In genomic region chr3:108737761-108738160, GRCm38 (mm10) we compare ENCODE assay signal across 29 mouse cellular contexts. TPM values are rescaled to one million over a fixed set of nuclear protein-coding genes. Genes with fewer than 3 reads are reported as not detected.
A peak's percentile ranks its signal among the peaks of the same experiment; 100 is the strongest.
DNase-seq lines count a peak whose midpoint lies in the region; ATAC-seq and TF ChIP-seq lines count a peak whose summit lies in the region.
"Had no signal": no experiment of that assay in that cellular context is flagged by ENCODE, and none has a peak within 500 bp of the region (broad histone marks: within the 10 kb centered on the region; RNA-seq: fewer than 3 reads in every experiment).

No protein-coding gene starts in this region.

- H3K27me3 ChIP-seq in MEL (ENCODE audit: control insufficient read depth in 1 of 2, insufficient read depth in 2 of 2, low read length in 2 of 2), result no peaks in the 10 kb centered on the region
- no peaks in the 10 kb centered on the region for H3K27me3 ChIP-seq in lung, postnatal 0 days (replicated peaks; ENCODE audit: insufficient read depth, low read length)
- peaks cover 7% of the 10 kb centered on the region; the same call in 1 of the 2 replicates for H3K27me3 ChIP-seq in heart, embryonic 10.5 days (ENCODE audit: insufficient read depth, poor library complexity, severe bottlenecking)
- H3K27me3 ChIP-seq: embryonic facial prominence, embryonic 13.5 days; forebrain, embryonic 12.5 days; midbrain, embryonic 12.5 days had no signal

- H3K4me3 ChIP-seq in MEL (ENCODE audit: control insufficient read depth in 1 of 2, insufficient read depth in 1 of 2, low read depth in 2 of 2, low read length in 2 of 2), result peak overlapping the region; percentile 16 to 31; a peak in 3 of 4 replicates
- H3K4me3 ChIP-seq in lung, postnatal 0 days (ENCODE audit: low read depth, low read length), result no peak overlapping the region
- no peak overlapping the region for H3K4me3 ChIP-seq in heart, embryonic 10.5 days
- H3K4me3 ChIP-seq: embryonic facial prominence, embryonic 13.5 days; erythroblast, embryonic 14.5 days; forebrain, embryonic 12.5 days; heart, embryonic 12.5 days; midbrain, embryonic 12.5 days had no signal

- peak overlapping the region; percentile 35 for H3K9ac ChIP-seq in MEL (ENCODE audit: control insufficient read depth, low read depth, low read length, poor library complexity, severe bottlenecking)
- H3K9ac ChIP-seq in lung, postnatal 0 days (replicated peaks; ENCODE audit: low read depth), result no peak overlapping the region
- H3K9ac ChIP-seq: embryonic facial prominence, embryonic 13.5 days; forebrain, embryonic 12.5 days; heart, embryonic 12.5 days; liver, embryonic 14.5 days; lung, embryonic 14.5 days; midbrain, embryonic 12.5 days had no signal

- no peak overlapping the region for H3K4me2 ChIP-seq in lung, postnatal 0 days (replicated peaks; ENCODE audit: low read depth, low read length)
- H3K4me2 ChIP-seq: embryonic facial prominence, embryonic 13.5 days; forebrain, embryonic 12.5 days; heart, embryonic 12.5 days; lung, embryonic 14.5 days; midbrain, embryonic 12.5 days had no signal

- no peaks in the 10 kb centered on the region for H3K9me3 ChIP-seq in MEL (replicated peaks; ENCODE audit: insufficient read depth, low read length)
- H3K9me3 ChIP-seq in lung, postnatal 0 days (ENCODE audit: low read length), result peaks cover 3% of the 10 kb centered on the region; the same call in 1 of the 2 replicates
- H3K9me3 ChIP-seq in heart, embryonic 10.5 days, result no peaks in the 10 kb centered on the region
- H3K9me3 ChIP-seq: embryonic facial prominence, embryonic 13.5 days; forebrain, embryonic 12.5 days; heart, embryonic 12.5 days; midbrain, embryonic 12.5 days had no signal

- H3K27ac ChIP-seq in MEL (ENCODE audit: control insufficient read depth, low read depth, low read length), result 0 out of 2 replicates have a peak overlapping the region, but pooled peaks have one; percentile 24
- H3K27ac ChIP-seq in lung, postnatal 0 days (ENCODE audit: low read length), result no peak overlapping the region
- H3K27ac ChIP-seq in heart, embryonic 10.5 days, result no peak overlapping the region
- H3K27ac ChIP-seq: embryonic facial prominence, embryonic 13.5 days; forebrain, embryonic 12.5 days; kidney, postnatal 0 days; liver, embryonic 14.5 days; midbrain, embryonic 12.5 days had no signal

- peak; percentile 12 for DNase-seq in CD4-positive helper T cell, adult 2 months (ENCODE audit: low read depth, low spot score)
- peak; percentile 84 for DNase-seq in MEL (ENCODE audit: low read depth, low spot score)
- no peak for DNase-seq in lung, postnatal 0 days (ENCODE audit: low spot score)
- no peak for DNase-seq in right cerebral cortex, postnatal 4 days
- no peak for DNase-seq in heart, embryonic 10.5 days (ENCODE audit: low spot score)
- DNase-seq in frontal cortex, postnatal 25 days (ENCODE audit: low spot score in 2 of 2), result no peak
- DNase-seq: adrenal gland, postnatal 25 days; cerebellum, adult 11 months; cerebellum, adult 9-11 months; heart, postnatal 10 days; kidney, adult 2 months; layer of hippocampus, adult 9-11 months; lung, embryonic 14.5 days; lung, postnatal 4 days; right cerebral cortex, postnatal 25 days; thymus, adult 18-20 months; thymus, postnatal 4 days had no signal

- TF ChIP-seq CTCF in MEL (IDR thresholded peaks at IDR 0.05 in 2 of 3, conservative IDR thresholded peaks at IDR 0.05 in 1 of 3; ENCODE audit: control insufficient read depth in 1 of 3, insufficient read depth in 1 of 3, low read depth in 2 of 3, low read length in 3 of 3, poor library complexity in 1 of 3, severe bottlenecking in 1 of 3), result no peak
- no peak for TF ChIP-seq CTCF in lung, postnatal 0 days (IDR thresholded peaks at IDR 0.05)

- peaks cover 0 to 19% of the 10 kb centered on the region in 2 experiments; a peak in 2 of 4 replicates for H3K36me3 ChIP-seq in MEL (ENCODE audit: control insufficient read depth in 1 of 2, insufficient read depth in 2 of 2, low read length in 2 of 2)
- H3K36me3 ChIP-seq in lung, postnatal 0 days (ENCODE audit: insufficient read depth, low read length), result no peaks in the 10 kb centered on the region
- no peaks in the 10 kb centered on the region for H3K36me3 ChIP-seq in heart, embryonic 10.5 days
- H3K36me3 ChIP-seq: embryonic facial prominence, embryonic 13.5 days; forebrain, embryonic 12.5 days; heart, embryonic 12.5 days; midbrain, embryonic 12.5 days had no signal

- WGBS in lung, postnatal 0 days, result 82% methylated on average over 3 of the region's 3 CpGs
- 70% methylated on average over 3 of the region's 3 CpGs for WGBS in heart, embryonic 10.5 days

- 0 out of 4 replicates have a peak, but pooled peaks of 1 of the 2 experiments have one; percentile 22 for TF ChIP-seq POLR2A in MEL (IDR thresholded peaks at IDR 0.05; ENCODE audit: control insufficient read depth in 1 of 2, insufficient read depth in 1 of 2, low read depth in 1 of 2, low read length in 2 of 2, poor library complexity in 1 of 2)

- peak; percentile 95 for ATAC-seq in granulocyte monocyte progenitor cell, adult 5-6 weeks (replicated peaks; ENCODE audit: poor library complexity, severe bottlenecking)
- peak; percentile 43; the same call in 1 of the 2 replicates for ATAC-seq in monocyte, adult 5-6 weeks (replicated peaks; ENCODE audit: insufficient number of reproducible peaks, low FRiP score, low TSS enrichment, poor library complexity, severe bottlenecking)
- no peak for ATAC-seq in lung, postnatal 0 days

- H3K4me1 ChIP-seq in MEL (ENCODE audit: control insufficient read depth in 1 of 2, insufficient read depth in 2 of 2, low read length in 2 of 2), result peaks cover 12 to 16% of the 10 kb centered on the region in 2 experiments
- no peaks in the 10 kb centered on the region for H3K4me1 ChIP-seq in lung, postnatal 0 days (ENCODE audit: insufficient read depth, low read depth, low read length)
- 0 out of 2 replicates have a peak, but pooled peaks cover 4% of the 10 kb centered on the region for H3K4me1 ChIP-seq in heart, embryonic 10.5 days
- H3K4me1 ChIP-seq: forebrain, embryonic 12.5 days; heart, embryonic 12.5 days; midbrain, embryonic 12.5 days had no signal

- H3K79me2 ChIP-seq in MEL (ENCODE audit: control insufficient read depth, insufficient read depth, low read length, poor library complexity), result no peaks in the 10 kb centered on the region

- TF ChIP-seq RAD21 in MEL (IDR thresholded peaks at IDR 0.05; ENCODE audit: low read depth, low read length), result no peak

- TF ChIP-seq EP300 in MEL (IDR thresholded peaks at IDR 0.05; ENCODE audit: low read depth in 1 of 2, low read length in 2 of 2), result peak; percentile 49 to 61; a peak in 3 of 4 replicates
- TF ChIP-seq EP300 in lung, postnatal 0 days (IDR thresholded peaks at IDR 0.05), result no peak

TF ChIP-seq in MEL, 35 proteins besides CTCF, POLR2A, EP300 and RAD21 (continues in another document):
- no peak for TF ChIP-seq RCOR1 (IDR thresholded peaks at IDR 0.05; ENCODE audit: low read depth, low read length)
- 0 out of 2 replicates have a peak, but pooled peaks have one; percentile 7 for TF ChIP-seq ZC3H11A (IDR thresholded peaks at IDR 0.05; ENCODE audit: low read depth, low read length)
- 0 out of 2 replicates have a peak, but pooled peaks have one; percentile 27 for TF ChIP-seq TCF12 (IDR thresholded peaks at IDR 0.05; ENCODE audit: low read depth, low read length)
- TF ChIP-seq SIN3A (IDR thresholded peaks at IDR 0.05; ENCODE audit: low read length), result peak; percentile 16
- no peak for TF ChIP-seq MYC (IDR thresholded peaks at IDR 0.05; ENCODE audit: low read depth, low read length)
- peak; percentile 52; the same call in 1 of the 2 replicates for TF ChIP-seq MXI1 (IDR thresholded peaks at IDR 0.05; ENCODE audit: low read depth, low read length)
- TF ChIP-seq BHLHE40 (IDR thresholded peaks at IDR 0.05; ENCODE audit: borderline replicate concordance, low read depth, low read length), result no peak
- peak; percentile 48 for TF ChIP-seq ETS1 (IDR thresholded peaks at IDR 0.05; ENCODE audit: low read depth, low read length)
- TF ChIP-seq NELFE (IDR thresholded peaks at IDR 0.05; ENCODE audit: low read depth, low read length), result no peak
- no peak for TF ChIP-seq HCFC1 (IDR thresholded peaks at IDR 0.05; ENCODE audit: low read depth, low read length)
- TF ChIP-seq UBTF (IDR thresholded peaks at IDR 0.05; ENCODE audit: borderline replicate concordance, insufficient read depth, low read depth, low read length), result no peak
- TF ChIP-seq E2F4 (IDR thresholded peaks at IDR 0.05; ENCODE audit: borderline replicate concordance, low read depth, low read length), result no peak
- TF ChIP-seq MAZ (IDR thresholded peaks at IDR 0.05; ENCODE audit: low read depth, low read length), result no peak
- TF ChIP-seq MYB (IDR thresholded peaks at IDR 0.05; ENCODE audit: low read depth, low read length), result no peak
- TF ChIP-seq CHD2 (IDR thresholded peaks at IDR 0.05; ENCODE audit: low read length), result no peak
- TF ChIP-seq USF2 (IDR thresholded peaks at IDR 0.05; ENCODE audit: borderline replicate concordance in 1 of 2, insufficient read depth in 1 of 2, low read depth in 1 of 2, low read length in 2 of 2), result no peak
- TF ChIP-seq USF1 (IDR thresholded peaks at IDR 0.05; ENCODE audit: low read depth, low read length), result no peak
- TF ChIP-seq TAL1 (IDR thresholded peaks at IDR 0.05; ENCODE audit: low read length), result no peak
- no peak for TF ChIP-seq ZKSCAN1 (IDR thresholded peaks at IDR 0.05; ENCODE audit: low read depth, low read length)

RNA-seq across cellular contexts. Expression of gene Aknad1, which starts 1.7 kb away (rescaled TPM):
- total RNA-seq in MEL (2012; rRNA removed), result not detected in 2 replicates
- polyA plus RNA-seq in MEL (2012; ENCODE audit: insufficient read depth in 1 of 2, insufficient read length in 2 of 2, low read depth in 1 of 2, low replicate concordance in 2 of 2, missing spikeins in 1 of 2), result under 1 TPM in 1 of 2 experiments, not detected in 1; 0.06 TPM
- not detected in 2 replicates for total RNA-seq in granulocyte monocyte progenitor cell, adult 5-6 weeks (2014; fragmentation: Nextera tagmentation)
- total RNA-seq in granulocyte monocyte progenitor cell, adult 5-6 weeks (2017), result not detected in 2 replicates
- total RNA-seq in monocyte, adult 5-6 weeks (2017), result not detected in 3 replicates
- polyA plus RNA-seq in lung, postnatal 0 days (2015; fragmentation: Nextera tagmentation; extraction: Ambion mirVana), result 0.10 and 0.21 TPM in 2 replicates
- not detected in 2 replicates for polyA plus RNA-seq in heart, embryonic 10.5 days (2016; fragmentation: Nextera tagmentation; extraction: Ambion mirVana)
- total RNA-seq: adrenal gland, postnatal 25 days; ES-E14; left cerebral cortex, postnatal 25 days had no signal
- polyA plus RNA-seq: forebrain, embryonic 12.5 days; heart, embryonic 12.5 days; hindbrain, embryonic 11.5 days; kidney, adult 2 months; kidney, postnatal 0 days had no signal

RNA-seq across cellular contexts. Expression of gene Gpsm2, which starts 15.7 kb away (rescaled TPM):
- 17.6 and 21.7 TPM in 2 replicates for total RNA-seq in MEL (2012; rRNA removed)
- 10 to 100 TPM in 1 of 2 experiments, not detected in 1; 27.5 TPM for polyA plus RNA-seq in MEL (2012; ENCODE audit: insufficient read depth in 1 of 2, insufficient read length in 2 of 2, low read depth in 1 of 2, low replicate concordance in 2 of 2, missing spikeins in 1 of 2)
- 3.7 and 7.4 TPM in 2 replicates for total RNA-seq in granulocyte monocyte progenitor cell, adult 5-6 weeks (2014; fragmentation: Nextera tagmentation)
- 10.7 and 12.2 TPM in 2 replicates for total RNA-seq in granulocyte monocyte progenitor cell, adult 5-6 weeks (2017)
- total RNA-seq in monocyte, adult 5-6 weeks (2017), result 7.2 to 9.7 TPM (median 9.6 TPM) in 3 replicates
- 22.9 and 23.7 TPM in 2 replicates for polyA plus RNA-seq in lung, postnatal 0 days (2015; fragmentation: Nextera tagmentation; extraction: Ambion mirVana)
- 35.6 and 38.7 TPM in 2 replicates for polyA plus RNA-seq in heart, embryonic 10.5 days (2016; fragmentation: Nextera tagmentation; extraction: Ambion mirVana)

Comparison
In these comparisons a context has a peak if more than half of its experiments do, and no peak if none do; other contexts are left out.
1. DNase-seq: peak in CD4-positive helper T cell, adult 2 months (single experiment) and MEL (single experiment); none in lung, postnatal 0 days (single experiment), right cerebral cortex, postnatal 4 days (single experiment), heart, embryonic 10.5 days (single experiment) and frontal cortex, postnatal 25 days (0 of 2).
2. H3K4me3 ChIP-seq: peak in MEL (2 of 2); none in lung, postnatal 0 days (single experiment) and heart, embryonic 10.5 days (single experiment).